Mouse (Mus musculus) skeletal muscle tissue, postnatal 0 days (tissue): ENCODE data around the gene Pcyt1a. TPM values are rescaled to one million over a fixed set of nuclear protein-coding genes. Genes with fewer than 3 reads are reported as not detected.

Source experiments
- polyA plus RNA-seq: library from polyadenylated mRNA; unstranded; fragments of >200 nt; fragmentation: Nextera tagmentation; extraction: Ambion mirVana; gene quantifications from 2 replicates; pipeline ENCODE4 v1.2.1, GENCODE M21; 2015

The Pcyt1a gene
- polyA plus RNA-seq = 43.1 and 43.9 TPM in 2 replicates

DNA sequence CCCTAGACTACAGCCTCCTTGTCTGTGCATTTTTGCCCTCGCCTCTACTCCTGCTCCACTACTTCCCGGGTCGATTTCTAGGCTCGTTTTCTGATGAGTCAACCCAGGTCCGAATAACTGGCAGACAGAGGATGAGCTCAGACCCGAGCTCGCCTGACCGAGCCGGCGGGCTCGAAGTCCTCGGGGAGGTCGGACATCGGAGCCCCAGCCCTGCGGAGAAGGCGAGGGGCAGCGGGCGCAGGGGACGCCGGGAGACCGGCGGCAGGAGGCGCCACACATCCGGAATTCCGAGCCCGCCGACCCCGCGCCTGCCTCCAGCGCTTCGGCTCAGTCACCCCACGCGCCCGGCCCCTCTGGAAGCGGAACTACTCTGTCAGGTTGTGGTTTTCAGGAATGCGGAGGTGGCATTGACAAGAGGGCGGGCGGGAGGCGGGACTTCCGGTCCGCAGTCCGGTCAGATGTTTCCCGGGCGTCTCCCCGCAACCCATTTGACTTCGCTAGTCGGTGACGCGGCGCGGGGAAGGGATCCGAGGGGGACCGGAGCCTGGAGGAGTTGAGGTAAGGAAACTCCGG is at the start of gene Pcyt1a:
Pcyt1a (plus strand) TSS at position 448 of the 573 bp plus-strand sequence.

GRCm38 (mm10) chr16:32400267-32400666 is 30.5 kb upstream of the Pcyt1a start, which contains the start of gene Tm4sf19:
TSS of gene Tm4sf19 (plus strand) at chr16:32400506.

GRCm38 (mm10) chr16:32419517-32420483 is 10.9 kb upstream of the Pcyt1a start, which contains the start of gene Tctex1d2:
TSS of gene Tctex1d2 (plus strand) at chr16:32419702.

GRCm38 (mm10) chr16:32487234-32488111 is 56.8 kb downstream of the Pcyt1a start, which contains the start of gene Slc51a:
TSS of gene Slc51a (minus strand) at chr16:32487879.

DNA sequence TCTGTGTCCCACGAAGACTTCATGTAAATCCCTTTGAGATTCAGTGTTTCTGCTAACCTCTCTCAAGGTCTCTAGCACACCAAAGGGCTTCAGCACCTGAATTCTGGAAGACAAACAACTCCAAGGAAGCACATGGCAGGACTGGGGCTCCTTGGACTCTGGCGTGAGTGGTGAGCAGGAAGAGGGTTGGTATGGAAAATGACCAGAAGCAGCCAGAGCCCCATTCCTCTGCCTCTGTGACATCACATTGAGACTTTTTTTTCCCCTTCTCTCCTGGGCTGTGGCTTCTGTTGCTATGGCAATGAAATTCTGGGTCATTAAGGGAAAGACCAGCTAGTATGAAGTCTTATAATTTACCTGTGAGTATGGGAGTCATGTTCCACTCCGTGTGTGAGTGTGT is 65.2 kb downstream of the Pcyt1a start, which contains the start of gene Zdhhc19:
Zdhhc19 (plus strand) TSS at position 301 of the 400 bp plus-strand sequence.

Other genes with a start within 250 kb of the Pcyt1a start
- gene Fbxo45, start 183.8 kb upstream of the Pcyt1a start, polyA plus RNA-seq = 4.6 and 5.6 TPM in 2 replicates
- gene Wdr53, start 183.7 kb upstream of the Pcyt1a start, polyA plus RNA-seq = 11.3 and 13.7 TPM in 2 replicates
- gene Smco1, start 159.5 kb upstream of the Pcyt1a start, polyA plus RNA-seq = 3.0 and 3.2 TPM in 2 replicates
- 9.3 and 12.2 TPM in 2 replicates for gene Rnf168, start 153.5 kb upstream of the Pcyt1a start, polyA plus RNA-seq
- 10.4 and 11.0 TPM in 2 replicates for gene Ubxn7, start 98.7 kb upstream of the Pcyt1a start, polyA plus RNA-seq
- not detected in 2 replicates for gene Tm4sf19, start 30.4 kb upstream of the Pcyt1a start, polyA plus RNA-seq
- 13.1 and 15.3 TPM in 2 replicates for gene Tctex1d2, start 11.2 kb upstream of the Pcyt1a start, polyA plus RNA-seq
- 0.09 and 0.23 TPM in 2 replicates for gene Slc51a, start 57.0 kb downstream of the Pcyt1a start, polyA plus RNA-seq
- gene Zdhhc19, start 65.3 kb downstream of the Pcyt1a start, polyA plus RNA-seq = not detected in 2 replicates
- gene Tfrc, start 178.0 kb downstream of the Pcyt1a start, polyA plus RNA-seq = 37.9 and 40.3 TPM in 2 replicates
- gene Tnk2, start 213.0 kb downstream of the Pcyt1a start, polyA plus RNA-seq = 14.7 and 16.7 TPM in 2 replicates